Mouse (Mus musculus): Measurements from ENCODE around the gene Sdccag8.

Gene Sdccag8

DNA sequence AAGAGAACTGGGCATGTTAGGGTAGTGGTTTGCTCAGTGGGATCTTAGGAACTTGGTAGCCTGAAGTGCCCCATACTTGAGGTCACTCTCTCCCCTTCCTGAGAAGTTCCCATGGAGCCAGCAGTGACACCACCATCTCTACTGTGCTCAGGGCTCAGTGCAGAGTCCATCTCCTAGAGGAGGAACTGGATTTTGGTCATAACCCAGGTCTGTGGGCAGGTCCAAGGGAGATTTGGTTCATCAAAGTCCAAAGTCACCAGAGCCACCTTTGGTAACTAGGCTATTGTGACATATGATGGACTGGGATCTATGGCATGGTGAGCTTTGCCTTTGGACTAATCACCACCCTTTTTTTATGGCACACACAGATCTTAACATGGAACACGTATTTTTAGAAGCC is 198.9 kb downstream of the Sdccag8 start:
- in situ Hi-C loops (cut with MboI; ENCODE audit: low pct_unique_long_range_greater_than_20kb in 1 of 2, low sequenced_read_pairs in 2 of 2, unreplicated experiment in 1 of 2) = no loop called here

- in situ Hi-C loops (cut with MboI; ENCODE audit: low pct_unique_long_range_greater_than_20kb in 1 of 2, low sequenced_read_pairs in 2 of 2, unreplicated experiment in 1 of 2) = no loop called here
Measured at GRCm38 (mm10) chr1:177013776-177014175, 199.3 kb downstream of the Sdccag8 start.

DNA sequence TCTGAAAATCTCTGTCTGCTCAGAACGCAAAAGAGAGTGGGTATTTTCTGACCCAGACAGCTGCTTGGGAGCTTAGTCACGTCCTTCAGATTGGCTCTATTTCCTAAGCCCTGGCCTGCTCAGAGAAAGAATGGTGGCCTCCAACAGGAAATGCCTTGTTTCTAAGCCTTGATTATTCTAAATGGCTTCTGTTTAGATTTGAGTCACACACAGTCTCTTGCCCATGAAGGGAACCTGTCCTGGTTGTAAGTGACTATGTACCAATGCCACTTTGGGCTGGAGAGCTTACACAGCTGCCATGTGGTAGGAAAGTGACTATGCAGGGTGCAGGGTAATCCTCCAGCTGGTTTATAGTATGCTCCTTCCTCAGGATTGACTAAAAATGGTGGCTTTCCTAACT is 199.9 kb downstream of the Sdccag8 start:
- in situ Hi-C loops (cut with MboI; ENCODE audit: low pct_unique_long_range_greater_than_20kb in 1 of 2, low sequenced_read_pairs in 2 of 2, unreplicated experiment in 1 of 2) = no loop called here

GRCm38 (mm10) chr1:177014921-177015439 is 200.5 kb downstream of the Sdccag8 start:
- in situ Hi-C loops (cut with MboI; ENCODE audit: low pct_unique_long_range_greater_than_20kb in 1 of 2, low sequenced_read_pairs in 2 of 2, unreplicated experiment in 1 of 2) = no loop called here

- in situ Hi-C loops (cut with MboI; ENCODE audit: low pct_unique_long_range_greater_than_20kb in 1 of 2, low sequenced_read_pairs in 2 of 2, unreplicated experiment in 1 of 2) = no loop called here
Measured at GRCm38 (mm10) chr1:177015917-177016316, 201.5 kb downstream of the Sdccag8 start.

GRCm38 (mm10) chr1:177016729-177017128 is 202.3 kb downstream of the Sdccag8 start:
- in situ Hi-C loops (cut with MboI; ENCODE audit: low pct_unique_long_range_greater_than_20kb in 1 of 2, low sequenced_read_pairs in 2 of 2, unreplicated experiment in 1 of 2) = no loop called here

- in situ Hi-C loops (cut with MboI; ENCODE audit: low pct_unique_long_range_greater_than_20kb in 1 of 2, low sequenced_read_pairs in 2 of 2, unreplicated experiment in 1 of 2) = no loop called here
Measured at GRCm38 (mm10) chr1:177018750-177019149, 204.3 kb downstream of the Sdccag8 start.

- in situ Hi-C loops (cut with MboI; ENCODE audit: low pct_unique_long_range_greater_than_20kb in 1 of 2, low sequenced_read_pairs in 2 of 2, unreplicated experiment in 1 of 2) = no loop called here
Measured at GRCm38 (mm10) chr1:177019668-177020067, 205.2 kb downstream of the Sdccag8 start.

- in situ Hi-C loops (cut with MboI; ENCODE audit: low pct_unique_long_range_greater_than_20kb in 1 of 2, low sequenced_read_pairs in 2 of 2, unreplicated experiment in 1 of 2) = no loop called here
Measured at GRCm38 (mm10) chr1:177022751-177023150, 208.3 kb downstream of the Sdccag8 start.

DNA sequence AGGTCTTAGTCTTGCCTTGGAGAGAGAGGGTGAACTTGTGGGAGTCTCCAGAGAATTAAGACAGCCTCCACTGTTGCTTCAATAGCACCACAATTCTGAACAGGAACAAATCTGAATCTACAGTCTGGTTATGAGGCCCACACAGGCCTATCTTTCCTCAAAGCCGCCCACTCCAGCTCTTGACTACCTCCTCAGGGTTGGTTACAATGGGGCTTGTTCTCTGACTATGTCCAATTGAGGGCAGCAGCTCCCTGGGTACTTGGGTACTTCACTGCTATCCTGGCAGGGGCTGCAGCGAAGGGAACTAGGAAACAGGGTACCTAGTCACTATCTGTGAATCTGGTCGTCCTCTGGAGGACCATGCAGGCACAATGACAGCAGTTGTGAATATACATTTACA is 213.2 kb downstream of the Sdccag8 start:
- in situ Hi-C loops (cut with MboI; ENCODE audit: low pct_unique_long_range_greater_than_20kb in 1 of 2, low sequenced_read_pairs in 2 of 2, unreplicated experiment in 1 of 2) = no loop called here

DNA sequence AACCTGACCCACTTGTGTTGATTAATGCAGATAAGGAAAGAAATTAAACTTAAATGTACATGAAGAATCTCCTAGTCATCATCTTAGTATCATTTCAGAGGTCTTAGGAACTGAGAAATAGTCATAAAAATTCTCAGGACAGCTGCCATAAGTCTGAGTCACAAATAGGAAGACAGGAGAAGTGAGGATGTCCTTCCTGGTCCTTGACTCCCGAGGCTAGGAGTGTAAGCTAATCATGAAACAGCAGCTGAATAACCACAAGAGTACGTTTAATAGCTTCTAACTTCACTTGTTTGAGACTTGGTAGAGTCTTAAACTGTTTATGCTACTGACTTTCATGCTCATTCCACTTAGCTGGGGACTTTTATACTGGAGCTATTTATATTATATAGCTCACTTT is 214.6 kb downstream of the Sdccag8 start:
- in situ Hi-C loops (cut with MboI; ENCODE audit: low pct_unique_long_range_greater_than_20kb in 1 of 2, low sequenced_read_pairs in 2 of 2, unreplicated experiment in 1 of 2) = no loop called here

- in situ Hi-C loops (cut with MboI; ENCODE audit: low pct_unique_long_range_greater_than_20kb in 1 of 2, low sequenced_read_pairs in 2 of 2, unreplicated experiment in 1 of 2) = no loop called here
Measured at GRCm38 (mm10) chr1:177030669-177031068, 216.2 kb downstream of the Sdccag8 start.

GRCm38 (mm10) chr1:177031196-177031595 is 216.7 kb downstream of the Sdccag8 start:
- in situ Hi-C loops (cut with MboI; ENCODE audit: low pct_unique_long_range_greater_than_20kb in 1 of 2, low sequenced_read_pairs in 2 of 2, unreplicated experiment in 1 of 2) = no loop called here

- in situ Hi-C loops (cut with MboI; ENCODE audit: low pct_unique_long_range_greater_than_20kb in 1 of 2, low sequenced_read_pairs in 2 of 2, unreplicated experiment in 1 of 2) = no loop called here
Measured at GRCm38 (mm10) chr1:177032233-177032632, 217.8 kb downstream of the Sdccag8 start.

DNA sequence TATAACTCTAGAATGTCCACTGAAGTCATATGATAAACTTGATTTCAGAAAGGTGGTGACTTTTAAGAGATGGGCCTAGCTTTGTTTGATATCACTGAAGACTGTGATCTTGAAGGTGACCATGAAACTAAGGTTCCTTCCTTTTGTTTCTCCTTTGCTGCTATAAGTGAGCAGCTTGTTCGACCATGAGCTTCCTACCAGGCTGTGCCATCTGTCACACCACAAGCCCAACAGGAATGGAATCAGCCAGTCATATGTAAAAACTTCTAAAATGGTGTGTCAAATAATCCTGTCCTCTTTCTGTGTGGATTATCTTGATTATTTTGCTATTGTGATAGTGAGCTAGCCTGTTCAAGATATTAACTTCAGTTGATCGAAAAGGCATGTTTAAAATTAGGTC is 221.0 kb downstream of the Sdccag8 start:
- in situ Hi-C loops (cut with MboI; ENCODE audit: low pct_unique_long_range_greater_than_20kb in 1 of 2, low sequenced_read_pairs in 2 of 2, unreplicated experiment in 1 of 2) = no loop called here

DNA sequence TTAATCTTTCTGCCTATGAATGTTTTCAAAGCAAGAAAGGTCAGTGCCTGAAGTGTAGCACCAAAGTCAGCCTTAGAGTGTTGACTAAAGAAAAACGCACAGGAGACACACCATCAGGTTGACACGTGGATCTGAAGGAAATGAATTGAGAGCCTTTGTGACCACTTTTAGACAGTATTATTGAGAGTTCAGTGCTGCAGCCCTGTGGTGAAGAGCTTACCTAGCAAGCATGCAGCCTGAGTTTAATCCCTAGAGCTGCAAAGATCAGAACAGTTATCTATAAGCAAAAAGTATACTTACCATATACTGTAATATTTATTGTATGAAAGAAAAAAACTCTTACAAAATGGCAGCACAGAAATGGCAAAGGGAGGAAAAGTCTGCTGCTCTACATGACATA is 223.9 kb downstream of the Sdccag8 start:
- in situ Hi-C loops (cut with MboI; ENCODE audit: low pct_unique_long_range_greater_than_20kb in 1 of 2, low sequenced_read_pairs in 2 of 2, unreplicated experiment in 1 of 2) = no loop called here

DNA sequence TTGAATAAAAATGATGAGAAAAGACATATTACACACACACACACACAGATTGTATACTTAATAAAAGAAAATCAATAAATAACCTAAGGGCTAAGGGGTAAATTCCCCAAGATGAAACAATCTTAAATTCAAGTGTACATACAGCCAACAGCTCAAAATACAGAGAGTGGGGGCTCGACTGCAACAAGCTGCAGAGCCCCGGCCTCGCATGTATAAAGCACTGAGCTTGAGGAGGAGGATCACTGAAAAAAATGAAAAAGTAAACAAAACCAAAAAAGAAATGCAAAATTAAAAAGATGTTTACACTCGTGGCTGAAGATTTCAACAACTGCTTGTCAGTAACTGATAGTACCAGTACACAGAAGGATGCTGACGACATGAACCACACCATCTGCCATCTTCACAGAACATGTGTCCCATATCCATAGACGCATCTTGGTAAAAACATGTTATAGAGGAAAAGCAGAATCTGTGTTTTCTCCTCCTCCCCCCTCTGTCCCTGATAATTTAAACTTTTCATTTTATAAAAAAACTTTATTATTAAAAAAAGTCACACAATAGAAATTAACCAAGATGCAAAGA is 224.7 kb downstream of the Sdccag8 start:
- in situ Hi-C loops (cut with MboI; ENCODE audit: low pct_unique_long_range_greater_than_20kb in 1 of 2, low sequenced_read_pairs in 2 of 2, unreplicated experiment in 1 of 2) = no loop called here

GRCm38 (mm10) chr1:177040058-177040457 is 225.6 kb downstream of the Sdccag8 start:
- in situ Hi-C loops (cut with MboI; ENCODE audit: low pct_unique_long_range_greater_than_20kb in 1 of 2, low sequenced_read_pairs in 2 of 2, unreplicated experiment in 1 of 2) = no loop called here

GRCm38 (mm10) chr1:177045885-177046284 is 231.4 kb downstream of the Sdccag8 start:
- in situ Hi-C loops (cut with MboI; ENCODE audit: low pct_unique_long_range_greater_than_20kb in 1 of 2, low sequenced_read_pairs in 2 of 2, unreplicated experiment in 1 of 2) = no loop called here

DNA sequence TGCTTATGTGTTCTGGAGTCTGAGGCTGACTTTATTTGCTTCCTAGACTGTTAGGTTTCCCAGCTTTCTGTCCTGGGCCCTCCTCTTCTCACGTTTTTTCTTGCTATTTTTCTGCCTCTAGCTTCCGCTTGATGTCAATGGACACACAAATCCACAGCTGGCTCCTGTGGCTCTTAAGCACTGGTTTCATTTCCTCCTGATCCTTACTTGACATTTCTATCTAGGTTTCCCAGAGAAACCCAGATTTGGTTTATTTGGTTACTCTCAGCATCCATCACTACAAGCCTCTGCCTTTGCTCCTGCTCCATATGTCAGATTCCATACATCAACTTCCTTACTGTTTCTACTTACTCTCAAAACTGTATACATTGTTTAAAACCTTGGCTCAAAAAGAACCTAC is 232.5 kb downstream of the Sdccag8 start:
- in situ Hi-C loops (cut with MboI; ENCODE audit: low pct_unique_long_range_greater_than_20kb in 1 of 2, low sequenced_read_pairs in 2 of 2, unreplicated experiment in 1 of 2) = no loop called here

GRCm38 (mm10) chr1:177048773-177049172 is 234.3 kb downstream of the Sdccag8 start:
- in situ Hi-C loops (cut with MboI; ENCODE audit: low pct_unique_long_range_greater_than_20kb in 1 of 2, low sequenced_read_pairs in 2 of 2, unreplicated experiment in 1 of 2) = no loop called here

Data from mouse embryonic stem cell (cell line).